Mouse (Mus musculus): ENCODE measurements at regions not wholly inside any gene's neighbourhood (a gene's known extent, or its start where the extent isn't known, plus 50 kb on each side); places are given as distances from the start of the nearest gene placed in this dataset.
"Not testable (repeated sequence)": the region's sequence is repeated elsewhere in the genome, so short reads cannot be mapped to it uniquely, and the experiment has no call there.

DNA sequence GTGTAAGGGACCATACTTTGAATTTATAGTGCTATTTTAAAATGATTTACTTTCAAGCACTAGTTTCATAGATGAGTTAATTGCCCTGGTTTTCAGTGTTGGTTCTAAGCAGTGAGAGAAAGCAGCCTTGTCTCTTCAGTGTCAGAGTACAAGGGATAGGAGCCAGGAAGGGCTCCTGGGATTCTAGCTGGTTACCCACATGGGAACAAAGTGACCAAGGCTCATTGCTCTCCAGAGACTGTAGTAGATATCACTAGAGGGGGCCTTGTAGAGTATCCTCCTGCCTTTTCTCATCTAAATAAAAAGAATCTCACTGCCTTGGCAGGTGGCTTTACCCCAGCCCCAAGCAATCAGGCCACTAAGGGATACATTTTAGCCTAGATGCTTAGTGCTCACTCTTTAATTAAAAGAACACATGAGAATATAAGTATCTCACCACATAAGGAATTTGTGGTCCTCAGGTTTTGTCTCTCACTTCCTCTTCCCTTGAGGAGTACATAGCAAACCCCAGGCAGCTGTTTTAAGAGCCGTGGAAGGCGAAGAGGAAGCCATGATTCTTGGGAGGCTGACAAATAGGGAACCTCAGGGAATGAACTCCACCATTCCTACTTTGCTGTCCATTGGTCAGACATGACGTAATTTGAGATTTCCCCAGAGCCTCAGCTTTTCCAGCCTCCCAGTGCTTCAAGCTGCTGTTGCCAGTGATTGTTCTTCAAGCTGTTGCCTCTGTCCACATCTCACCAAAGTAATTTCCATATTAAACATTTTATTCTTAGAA is 449.2 kb upstream of the Ube2e3 start:
- DNase-seq (ENCODE audit: inconsistent ontology term): no peak

DNA sequence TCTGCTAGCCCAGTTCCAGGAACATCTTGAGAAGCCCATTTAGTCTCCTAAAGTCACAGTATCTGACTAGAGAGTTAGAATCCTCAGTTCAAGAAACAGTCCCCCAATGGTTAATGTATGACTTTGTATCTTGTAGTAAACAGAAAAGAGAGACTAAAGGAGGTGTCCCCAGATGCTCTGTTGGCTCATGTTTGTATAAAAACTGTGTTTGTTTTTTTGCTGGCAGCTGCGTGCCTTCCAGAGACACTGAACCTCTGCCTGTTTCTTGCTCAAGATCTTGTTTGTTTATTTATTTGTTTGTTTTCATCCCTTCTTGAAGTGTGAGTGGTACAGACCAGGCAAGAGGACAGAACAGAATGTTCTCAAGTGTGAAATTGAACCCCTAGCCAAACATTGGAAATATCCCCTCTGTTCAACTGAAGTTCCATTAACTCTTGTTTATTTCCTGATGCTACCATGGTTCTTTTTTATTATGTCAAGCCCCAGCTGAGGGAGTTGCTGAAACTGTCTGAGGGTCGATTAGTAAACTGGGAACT is 451.3 kb upstream of the Ube2e3 start:
- DNase-seq (ENCODE audit: inconsistent ontology term): no peak

DNA sequence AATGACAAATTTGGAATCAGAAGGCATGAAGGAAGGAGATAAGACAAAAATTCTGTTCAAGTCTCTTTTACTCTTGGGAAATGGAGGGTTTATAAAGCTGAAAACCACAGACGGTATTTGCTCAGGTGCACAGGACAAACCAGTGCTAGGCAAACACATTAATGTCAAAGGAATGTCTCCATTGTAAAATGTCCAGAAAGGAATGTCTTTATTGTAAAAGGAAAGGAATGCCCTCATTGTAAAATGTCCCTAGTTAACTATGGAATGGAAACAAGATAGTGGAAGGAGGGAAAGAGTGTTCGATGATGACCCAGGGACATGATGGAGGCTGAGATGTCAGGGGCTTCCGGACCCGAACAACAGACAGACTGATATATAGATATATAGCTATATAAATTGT is 454.9 kb upstream of the Ube2e3 start:
- DNase-seq (ENCODE audit: inconsistent ontology term): peak; percentile 17

DNA sequence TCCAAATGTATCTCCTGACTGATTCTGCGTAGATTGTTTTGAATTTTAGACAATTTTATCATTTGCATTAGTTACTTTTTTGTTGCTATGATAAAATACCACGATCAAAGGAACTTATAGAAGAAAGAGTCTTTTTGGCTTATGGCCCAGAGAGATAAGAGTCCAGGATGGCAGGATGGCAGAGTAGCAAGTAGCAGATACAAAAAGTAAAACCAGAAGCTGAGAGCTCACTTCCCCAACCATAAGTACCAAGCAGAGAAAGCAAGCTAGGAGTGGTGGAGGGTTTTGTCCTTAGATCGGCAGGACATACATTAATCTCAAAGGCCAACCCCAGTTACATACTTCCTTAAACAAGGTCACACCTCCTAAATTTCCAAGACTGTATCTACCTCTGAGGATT is 457.7 kb upstream of the Cwc22 start:
- DNase-seq (ENCODE audit: inconsistent ontology term): no peak

DNA sequence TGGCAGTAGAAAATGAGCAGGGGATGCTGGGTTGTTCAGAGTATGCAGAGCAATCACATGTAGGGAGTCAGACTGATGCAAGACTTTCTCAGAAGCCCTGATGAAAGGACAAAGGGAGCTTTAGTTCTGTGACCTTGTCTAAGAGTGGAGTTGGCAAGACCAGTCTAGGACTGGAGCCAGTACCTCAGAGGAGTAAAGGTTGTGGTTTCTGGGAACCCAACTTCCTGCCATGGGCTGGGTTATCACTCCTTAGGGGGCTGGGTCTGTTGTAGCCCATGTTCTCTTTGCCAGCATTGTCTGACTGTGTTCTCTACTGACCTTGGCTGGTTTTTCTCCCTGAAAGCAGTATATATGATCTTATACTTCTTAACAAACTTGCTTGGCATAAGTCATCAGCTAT is 453.1 kb upstream of the Cwc22 start:
- DNase-seq (ENCODE audit: inconsistent ontology term): peak; percentile 46

DNA sequence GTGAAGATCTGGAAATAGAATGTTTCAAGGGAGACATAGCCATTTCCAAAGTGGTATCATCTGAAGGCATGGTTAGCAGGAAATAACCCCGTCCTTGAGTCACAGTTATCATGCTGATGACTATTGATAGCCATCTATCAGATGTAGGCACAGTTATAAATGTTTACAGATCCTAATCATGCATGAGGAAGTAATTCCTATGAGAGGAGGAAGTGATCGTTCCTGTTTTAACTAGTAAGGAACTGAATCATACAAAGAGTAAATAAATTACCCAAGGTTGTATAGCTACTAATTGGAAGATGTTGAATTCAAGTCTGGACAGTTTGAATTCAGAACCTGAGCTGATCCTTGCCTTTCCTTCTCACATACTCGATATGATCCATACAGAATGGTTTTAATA is 450.7 kb upstream of the Cwc22 start:
- no peak for DNase-seq (ENCODE audit: inconsistent ontology term)

DNA sequence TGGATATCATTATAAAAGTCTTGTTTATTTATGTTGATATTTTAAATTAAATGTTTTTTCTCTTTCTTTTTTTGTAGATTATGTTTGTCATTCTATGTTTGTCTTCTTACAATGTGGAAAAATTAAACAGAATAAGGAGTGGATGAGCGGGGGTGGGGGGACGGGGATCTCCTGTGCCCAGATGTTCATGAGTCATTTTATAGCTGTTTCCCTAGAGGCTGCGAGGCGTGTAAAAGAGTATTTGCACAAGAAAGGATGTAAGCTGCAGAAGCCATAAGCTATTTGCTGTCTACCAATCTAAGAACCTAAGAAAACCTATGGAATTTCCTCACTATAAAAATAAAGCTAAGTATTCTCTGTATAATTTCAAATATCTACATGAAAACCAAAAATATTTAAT is 446.9 kb upstream of the Cwc22 start:
- DNase-seq (ENCODE audit: inconsistent ontology term): no peak

DNA sequence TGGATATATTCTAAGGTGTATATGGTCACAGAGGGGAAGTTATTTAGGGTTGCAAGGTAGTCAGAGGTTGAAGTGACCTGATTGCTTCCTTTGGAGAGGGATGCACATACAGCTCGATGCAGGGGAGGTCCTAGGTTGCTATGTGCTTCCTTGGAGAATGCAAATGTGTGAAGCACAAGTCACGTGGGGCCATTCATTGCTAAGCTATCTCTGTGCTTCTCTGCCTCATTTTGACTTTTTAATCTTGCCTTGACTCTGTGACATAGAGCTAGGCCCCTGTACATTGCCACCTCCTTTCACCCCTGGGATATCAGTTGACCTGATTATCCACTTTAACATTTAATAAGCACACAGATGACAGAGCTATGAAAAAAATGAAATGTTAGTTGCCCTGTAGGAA is 446.2 kb upstream of the Cwc22 start:
- no peak for DNase-seq (ENCODE audit: inconsistent ontology term)

DNA sequence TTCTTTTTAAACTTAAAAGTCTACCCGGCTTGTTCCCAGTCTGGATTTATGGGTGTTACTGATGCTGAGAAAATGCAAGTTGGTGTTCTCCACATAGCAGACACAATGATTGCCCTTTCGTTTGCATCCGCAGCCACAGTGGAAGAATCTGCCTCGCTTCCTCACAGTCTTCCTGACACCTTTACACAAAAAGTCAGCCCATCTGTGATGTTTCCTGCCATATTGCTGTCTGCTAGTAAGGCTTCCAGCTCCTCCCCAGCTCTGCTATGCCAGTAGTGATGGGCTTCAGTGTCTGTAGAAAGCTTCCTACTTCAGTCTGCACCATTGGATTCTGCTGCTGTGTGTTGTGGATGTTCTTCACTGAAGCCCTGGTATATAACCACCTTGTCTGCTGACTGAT is 441.8 kb upstream of the Cwc22 start:
- DNase-seq (ENCODE audit: inconsistent ontology term): no peak

DNA sequence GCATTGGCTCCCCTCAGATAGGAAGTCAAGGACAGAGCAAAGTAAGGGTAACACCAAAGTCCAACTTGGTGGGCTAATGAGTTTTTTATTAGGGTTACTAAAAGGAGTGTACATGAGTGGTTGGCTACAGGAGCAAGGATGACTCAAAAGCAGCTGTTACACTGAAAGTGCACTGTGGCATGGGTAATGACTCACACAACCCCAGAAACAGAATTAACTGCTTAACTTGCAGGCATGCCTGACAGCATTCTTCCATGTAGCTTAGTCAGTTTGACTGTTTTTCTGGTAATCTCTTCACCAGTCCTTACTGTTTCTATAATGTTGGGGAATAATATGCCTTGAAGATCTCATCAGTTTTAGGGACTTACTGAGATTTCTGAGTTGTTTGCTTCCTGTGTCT is 435.1 kb upstream of the Cwc22 start:
- DNase-seq (ENCODE audit: inconsistent ontology term): peak; percentile 75

DNA sequence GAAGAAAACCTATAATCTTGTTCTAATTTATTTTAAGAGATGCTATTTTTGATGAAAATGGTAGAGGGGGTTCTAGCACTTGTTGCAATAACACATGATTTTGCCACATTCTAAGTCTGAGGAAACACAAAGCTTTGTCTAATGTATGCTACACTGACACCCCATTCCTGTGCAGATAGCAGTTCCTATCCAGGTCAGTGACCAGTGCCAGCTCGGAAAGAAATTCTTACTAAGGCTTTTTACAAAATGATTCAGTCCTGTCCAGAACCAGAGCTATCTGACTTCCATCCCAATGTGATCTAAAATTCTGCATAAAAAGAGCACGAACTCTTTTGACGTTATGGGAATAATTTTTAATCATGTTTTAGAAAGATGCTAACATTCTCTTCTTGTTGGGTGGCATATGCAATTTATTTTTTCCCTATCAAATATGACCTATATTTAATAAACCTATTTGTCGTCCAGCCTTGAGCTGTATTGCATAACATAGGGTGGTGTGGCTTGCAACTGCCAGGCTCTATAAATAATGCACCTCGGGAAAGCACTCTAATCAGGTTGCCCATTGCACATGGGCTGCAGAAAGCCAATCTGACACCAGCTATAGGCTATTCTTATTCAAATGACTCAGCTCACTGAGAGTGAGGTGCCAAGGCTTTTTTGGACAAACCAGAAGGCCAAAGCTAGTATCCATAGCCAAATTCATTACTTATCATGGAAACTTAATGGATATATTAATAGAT is 385.7 kb upstream of the Cwc22 start:
- no peak for DNase-seq (ENCODE audit: inconsistent ontology term)

DNA sequence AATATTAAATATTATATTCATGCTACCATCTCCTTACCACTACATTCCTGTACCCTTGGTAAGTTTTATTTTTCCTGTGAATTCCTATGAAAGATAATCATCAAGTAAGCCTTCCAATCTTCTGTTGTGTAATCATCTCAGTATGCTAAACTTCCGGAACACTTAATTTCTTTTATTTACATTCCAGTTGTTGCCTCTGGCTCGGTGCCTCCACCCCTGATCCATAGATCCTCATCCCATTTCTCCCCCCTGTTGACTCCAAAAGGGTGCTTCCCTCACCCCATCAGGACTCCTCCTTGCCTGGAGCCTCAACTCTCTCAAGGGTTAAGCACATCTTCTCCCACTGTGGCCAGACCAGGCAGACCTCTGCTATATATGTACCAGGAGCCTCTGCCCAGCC is 379.9 kb upstream of the Cwc22 start:
- no peak for DNase-seq (ENCODE audit: inconsistent ontology term)

DNA sequence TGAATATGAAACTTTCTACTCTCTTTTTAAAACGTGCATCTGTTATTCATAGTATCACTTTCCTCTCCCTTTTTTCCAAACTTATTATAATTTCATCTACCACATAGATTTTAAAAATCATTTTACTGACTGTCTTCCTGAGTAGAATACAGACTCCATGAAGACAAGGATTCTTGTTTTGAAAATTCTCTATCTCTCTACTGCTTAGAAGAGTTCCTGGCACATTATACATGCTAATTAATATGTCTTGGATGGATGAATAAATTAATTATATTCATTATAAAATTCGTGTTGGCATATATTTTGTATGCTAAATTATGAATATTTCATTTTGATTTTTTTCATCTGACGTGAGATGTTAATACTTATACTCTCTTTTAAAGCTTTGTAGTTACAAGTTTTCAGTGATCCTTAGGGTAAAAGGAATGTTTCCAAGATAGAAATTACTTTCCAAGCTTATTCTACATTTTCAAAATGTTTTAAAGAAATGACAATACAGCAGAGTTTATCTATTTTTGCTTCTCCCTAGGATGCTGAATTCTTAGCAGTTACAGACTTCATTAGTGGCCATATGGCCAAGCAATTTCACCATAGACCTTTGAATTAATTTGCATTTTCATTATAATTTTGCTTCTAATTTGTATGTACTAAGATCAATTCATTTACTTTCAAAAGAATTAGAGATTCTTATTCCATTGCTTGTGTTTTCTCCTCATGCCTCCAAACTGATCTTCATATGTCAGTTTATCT is 376.2 kb upstream of the Cwc22 start:
- DNase-seq (ENCODE audit: inconsistent ontology term): no peak

DNA sequence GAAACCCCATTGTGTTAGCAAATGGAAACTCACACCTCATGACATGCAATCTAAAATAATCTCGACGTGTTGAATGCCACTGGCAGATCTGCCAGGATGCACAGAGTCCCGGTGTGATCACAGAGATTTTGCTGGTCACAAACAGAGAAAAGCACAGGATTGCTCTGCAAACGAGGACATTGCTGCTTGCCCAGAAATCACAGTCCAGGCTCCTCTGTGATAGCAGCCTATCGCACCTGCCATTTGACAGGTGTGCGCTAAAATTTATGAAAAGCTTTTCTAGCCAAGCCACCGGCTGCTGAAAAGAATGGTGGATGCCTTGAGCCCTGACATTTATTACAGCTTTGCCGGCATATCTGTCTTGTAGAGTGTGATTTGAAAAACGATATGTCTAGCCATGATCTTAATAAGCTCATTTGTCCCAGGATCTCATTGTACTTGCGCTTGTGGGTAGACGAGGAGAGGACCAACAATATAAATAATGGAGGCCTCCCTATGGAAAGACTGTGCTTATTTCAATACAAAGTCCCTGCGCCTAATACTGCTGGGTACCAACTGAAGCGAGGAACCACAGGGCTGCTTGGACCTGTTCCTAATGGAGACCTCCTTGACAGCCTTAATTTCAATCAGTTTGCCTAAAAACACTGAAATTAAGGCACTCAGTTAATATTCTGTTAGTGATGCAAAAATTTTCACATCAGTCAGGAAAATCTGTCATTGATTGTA is 365.8 kb upstream of the Cwc22 start:
- DNase-seq (ENCODE audit: inconsistent ontology term): no peak

DNA sequence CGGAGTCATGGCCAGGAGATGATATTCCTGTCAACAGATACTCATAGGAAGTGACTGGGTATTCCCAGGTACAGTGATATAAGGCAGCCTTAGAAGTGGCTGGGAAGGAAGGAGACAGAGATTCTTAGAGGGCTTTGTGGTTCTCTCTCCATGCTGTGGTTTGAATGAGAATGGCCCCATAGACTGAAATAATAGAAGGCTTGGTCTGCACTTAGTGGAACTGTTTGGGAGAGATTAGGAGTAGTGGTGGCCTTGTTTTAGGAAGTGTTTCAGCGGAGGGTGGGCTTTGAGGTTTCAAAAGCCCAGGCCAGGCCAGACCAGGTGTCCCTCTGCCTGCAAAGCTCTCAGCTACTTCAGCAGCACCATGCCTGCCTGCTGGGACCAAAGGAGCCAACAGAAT is 363.2 kb upstream of the Cwc22 start:
- no peak for DNase-seq (ENCODE audit: inconsistent ontology term)

DNA sequence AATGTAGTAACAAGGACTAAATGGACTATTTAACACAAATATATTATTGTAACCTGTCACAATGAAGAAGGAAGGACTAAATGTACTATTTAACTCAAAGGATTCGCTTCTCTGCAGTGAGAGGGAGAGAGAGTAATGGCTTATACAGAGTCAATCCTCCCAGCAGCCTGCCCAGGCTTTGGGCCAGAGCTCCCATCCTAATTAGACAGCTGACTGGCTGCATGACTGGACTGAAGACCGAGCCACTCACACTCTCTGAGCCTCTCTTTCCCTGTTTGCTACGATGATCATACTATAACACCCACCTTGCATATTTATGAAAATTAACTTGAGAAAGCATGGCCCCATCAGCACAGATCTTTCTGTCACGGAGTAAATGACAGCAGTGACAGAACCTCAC is 360.7 kb upstream of the Cwc22 start:
- peak; percentile 30 for DNase-seq (ENCODE audit: inconsistent ontology term)

DNA sequence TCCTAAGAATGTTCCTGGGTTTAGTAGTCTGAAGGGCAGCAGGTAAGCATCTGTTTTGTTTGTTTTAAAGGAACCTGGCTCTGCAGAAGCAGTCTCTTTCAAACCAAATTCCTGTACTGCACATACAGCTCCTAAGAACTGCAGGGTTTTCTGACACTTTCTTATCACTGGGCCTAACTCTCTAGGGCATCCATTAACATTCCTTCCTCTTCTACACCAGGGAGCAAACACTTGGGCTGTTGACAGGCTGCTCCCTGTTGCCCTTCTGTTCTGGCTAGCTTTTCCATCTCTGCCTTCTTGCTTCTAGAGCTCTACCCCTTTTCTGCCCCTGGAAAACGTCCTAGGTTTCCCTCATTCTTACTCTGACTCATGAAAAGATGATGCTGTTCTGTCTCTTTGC is 345.5 kb upstream of the Cwc22 start:
- no peak for DNase-seq (ENCODE audit: inconsistent ontology term)

DNA sequence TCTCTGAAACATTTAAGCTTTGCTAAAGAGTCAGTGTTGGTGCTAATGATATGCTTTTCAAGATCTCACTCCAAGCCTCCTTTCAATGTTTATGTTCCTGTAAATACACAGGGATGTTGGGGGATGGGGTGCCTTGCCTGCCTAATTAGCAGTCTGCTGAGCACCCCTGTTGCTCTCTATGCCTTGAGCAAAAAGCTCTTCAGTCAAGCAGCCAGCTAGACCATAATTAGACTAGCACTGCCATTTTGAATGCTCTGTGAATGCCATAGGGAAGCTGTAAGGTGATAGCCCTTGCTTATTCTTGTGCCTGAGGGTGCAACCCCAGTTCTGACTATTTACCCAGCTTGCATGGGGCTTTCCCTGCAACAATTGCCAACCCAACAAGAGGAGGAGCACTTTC is 338.6 kb upstream of the Cwc22 start:
- no peak for DNase-seq (ENCODE audit: inconsistent ontology term)

DNA sequence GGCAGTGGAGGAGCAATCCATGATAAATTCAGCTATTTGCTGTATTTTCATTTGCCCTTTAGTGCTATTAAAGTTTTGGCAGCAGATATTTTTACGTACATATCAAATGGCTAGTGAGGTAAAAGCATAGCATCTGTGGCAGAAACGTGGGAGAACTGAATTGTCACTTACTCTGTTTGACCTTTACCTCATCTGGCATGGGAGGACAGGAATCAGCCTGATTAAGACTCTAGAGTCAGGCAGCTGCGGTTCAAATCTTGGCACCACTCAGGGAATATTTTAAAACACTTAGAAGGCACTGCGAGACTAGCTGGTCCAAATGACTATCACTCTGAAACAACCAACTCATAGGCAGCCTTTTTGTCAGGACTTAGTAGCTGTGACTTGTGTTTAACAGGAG is 337.4 kb upstream of the Cwc22 start:
- no peak for DNase-seq (ENCODE audit: inconsistent ontology term)

DNA sequence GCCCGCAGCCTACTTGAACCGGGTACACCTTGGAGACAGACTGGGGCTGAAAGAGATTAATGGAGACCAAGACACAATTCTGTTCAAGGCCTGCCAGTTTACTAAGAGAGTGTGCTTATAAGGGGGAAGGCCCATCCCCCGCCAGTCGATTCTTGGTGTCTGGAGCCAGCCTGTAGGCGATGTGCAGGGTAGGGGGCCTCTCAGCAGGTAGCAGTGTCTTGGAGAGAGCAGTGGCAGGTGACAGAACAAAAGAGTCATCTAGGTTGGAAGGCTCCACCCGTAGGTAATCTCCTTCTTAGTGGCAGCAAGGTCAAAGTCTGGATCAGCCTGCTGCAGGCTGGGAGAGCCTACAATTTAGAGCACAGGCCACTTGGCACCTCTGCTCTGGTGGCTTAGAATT is 335.7 kb upstream of the Cwc22 start:
- DNase-seq (ENCODE audit: inconsistent ontology term): not testable (repeated sequence)

DNA sequence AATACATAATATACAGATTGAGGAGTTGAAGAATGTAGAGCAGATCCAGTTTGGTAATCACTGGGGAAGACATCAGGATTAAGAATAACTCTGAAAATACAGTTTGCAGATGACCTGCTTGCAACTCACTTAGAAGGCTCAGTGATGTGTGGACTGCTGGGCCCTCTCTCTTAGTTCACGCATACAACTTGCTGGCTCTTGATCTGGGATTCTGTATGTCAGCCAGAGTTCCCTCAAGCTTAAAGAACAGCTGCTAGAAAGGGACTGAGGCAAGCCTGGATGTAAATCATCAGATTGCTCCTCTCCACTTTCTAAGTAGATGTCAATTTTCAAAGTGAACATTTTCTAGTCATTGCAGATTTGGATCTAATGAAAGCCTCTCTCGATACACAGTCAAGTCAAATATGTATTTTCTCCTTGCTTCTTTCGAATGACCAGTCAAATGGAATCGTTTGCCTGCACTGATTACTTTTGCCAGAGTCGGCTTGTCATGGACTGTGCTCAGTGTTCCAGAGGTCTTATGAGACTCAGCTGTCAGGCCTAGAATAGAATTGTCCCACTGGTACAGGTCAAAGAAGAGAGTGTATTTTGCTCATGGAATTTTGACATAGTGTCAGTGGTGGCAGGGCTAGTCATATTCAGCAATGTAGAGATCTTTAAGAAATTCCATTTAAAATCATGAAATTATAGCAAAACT is 334.2 kb upstream of the Cwc22 start:
- no peak for DNase-seq (ENCODE audit: inconsistent ontology term)

All from Muller cell, postnatal 12 days (primary cell).